Mouse (Mus musculus): ENCODE data around the gene Gpc6.
"Not testable (repeated sequence)": the region's sequence is repeated elsewhere in the genome, so short reads cannot be mapped to it uniquely, and the experiment has no call there.

The Gpc6 gene

DNA sequence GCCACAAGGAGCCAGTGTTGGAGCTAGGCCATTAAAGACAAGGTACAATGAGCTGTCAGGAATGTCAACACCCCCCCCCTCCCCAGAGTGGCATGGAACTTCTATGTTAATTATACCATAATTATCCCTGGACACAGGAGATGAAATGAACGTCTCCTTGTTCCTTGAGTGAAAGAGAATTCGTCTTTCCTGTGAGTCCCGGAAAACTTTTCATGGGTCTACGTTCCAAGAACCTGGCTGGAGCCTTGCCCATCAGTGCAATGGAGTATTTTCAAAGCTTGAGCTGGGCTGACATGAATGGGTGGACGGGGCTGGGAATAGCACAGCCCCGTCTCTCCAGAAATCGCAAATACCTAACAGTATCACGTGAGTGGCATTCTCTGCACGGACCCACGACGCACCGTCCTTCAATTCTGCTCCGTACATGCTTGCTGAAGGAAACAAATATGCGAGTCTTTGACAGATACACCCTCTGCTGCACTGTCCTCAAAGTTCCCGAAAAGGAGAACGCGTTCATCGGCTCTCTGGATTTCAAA is 444.3 kb downstream of the Gpc6 start:
- DNase-seq (ENCODE audit: low spot score), result no peak

DNA sequence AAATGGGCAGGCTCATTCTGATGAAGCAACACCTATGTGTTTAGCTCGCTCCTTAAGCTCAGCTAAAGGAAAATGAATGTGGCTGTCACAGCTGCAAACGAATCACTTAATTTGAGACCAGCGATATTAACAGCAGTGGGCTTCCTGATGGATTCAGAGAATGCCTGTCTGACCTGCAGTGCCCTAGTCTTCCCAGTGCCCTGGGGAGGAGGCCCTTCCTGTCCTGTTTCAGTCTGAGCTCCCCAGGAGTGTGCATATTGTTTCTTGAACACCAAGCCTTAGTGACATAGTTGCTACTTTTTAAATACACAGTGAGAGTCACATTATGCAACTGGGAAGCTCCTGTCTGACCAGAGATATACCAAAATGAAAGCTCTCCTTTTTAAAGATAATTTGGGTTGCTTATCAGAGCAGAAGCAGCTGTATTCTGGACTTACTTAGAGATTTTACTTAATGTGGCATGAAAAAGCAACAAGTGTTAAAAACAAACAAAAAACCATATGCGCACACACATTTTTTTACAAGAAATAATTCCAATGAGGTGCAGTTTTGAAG is 451.8 kb downstream of the Gpc6 start:
- no peak for DNase-seq (ENCODE audit: low spot score)

DNA sequence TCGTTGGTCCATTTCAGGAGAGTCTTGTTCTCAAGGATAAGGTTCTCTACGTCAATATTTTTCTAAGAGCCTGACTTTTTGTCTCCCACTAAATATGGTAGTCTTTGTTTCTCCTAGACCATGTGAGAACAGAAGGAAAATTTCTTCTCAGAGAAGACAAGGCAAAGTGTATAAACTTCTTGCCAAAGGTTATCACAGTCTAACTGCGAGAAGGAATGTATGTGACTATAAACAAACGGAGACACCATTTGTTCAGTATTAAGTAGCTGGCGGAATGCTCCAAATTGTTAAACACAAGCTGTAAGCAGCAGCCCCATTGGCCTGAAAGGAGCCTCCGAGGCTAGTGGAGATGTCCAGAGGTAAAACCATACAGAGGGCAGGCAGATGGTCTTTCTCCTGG is 454.9 kb downstream of the Gpc6 start:
- no peak for DNase-seq (ENCODE audit: low spot score)

DNA sequence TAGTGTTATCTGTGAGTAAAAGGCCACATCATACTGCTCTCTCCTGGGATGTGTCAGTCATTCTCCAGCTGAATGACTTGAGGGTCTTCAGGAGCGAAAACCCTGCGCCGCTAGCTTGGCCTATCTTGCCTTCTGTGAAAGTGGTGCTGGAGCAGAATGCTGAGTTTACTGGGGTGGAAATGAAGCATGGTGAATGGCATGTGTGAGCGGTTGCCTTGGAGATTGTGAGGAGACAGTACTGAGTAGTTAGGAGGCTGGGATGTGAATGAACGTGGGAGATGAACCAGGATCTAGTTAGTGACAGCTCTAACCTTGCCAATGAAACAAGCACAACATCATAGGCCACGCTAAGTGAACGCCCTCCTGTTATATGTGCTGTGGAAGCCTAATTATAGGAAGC is 458.1 kb downstream of the Gpc6 start:
- DNase-seq (ENCODE audit: low spot score), result no peak

DNA sequence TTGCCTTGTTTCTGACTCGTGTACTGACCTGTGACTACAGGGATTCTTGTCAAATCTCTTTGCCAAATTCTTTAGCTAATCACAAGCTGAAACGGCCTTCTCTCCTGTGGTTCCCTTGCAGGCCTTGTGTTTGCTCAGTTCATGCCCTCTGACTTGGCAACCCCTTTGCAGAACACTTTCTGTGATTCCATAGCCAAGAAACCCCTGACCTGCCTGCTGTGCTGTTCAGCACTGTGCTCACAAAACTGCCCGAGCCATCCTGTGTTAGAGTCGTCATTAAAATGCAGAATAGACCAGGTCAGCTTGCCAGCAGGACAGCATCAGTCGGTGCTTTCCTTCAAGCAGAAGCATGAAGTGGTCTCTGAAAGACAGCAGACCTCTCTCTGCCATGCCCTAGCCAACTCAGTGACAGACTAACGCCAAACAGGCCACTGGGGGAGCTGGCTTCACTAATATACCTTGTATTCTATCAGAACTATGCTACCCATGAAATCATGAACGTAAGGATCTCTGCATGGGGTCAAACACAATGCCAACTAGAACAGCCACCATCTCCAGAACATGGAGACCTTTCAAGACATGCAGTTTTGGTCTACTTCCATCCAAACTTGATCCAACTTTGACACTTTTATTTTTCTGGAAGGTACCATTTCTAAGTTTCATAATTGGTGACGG is 459.1 kb downstream of the Gpc6 start:
- DNase-seq (ENCODE audit: low spot score), result peak; percentile 3

DNA sequence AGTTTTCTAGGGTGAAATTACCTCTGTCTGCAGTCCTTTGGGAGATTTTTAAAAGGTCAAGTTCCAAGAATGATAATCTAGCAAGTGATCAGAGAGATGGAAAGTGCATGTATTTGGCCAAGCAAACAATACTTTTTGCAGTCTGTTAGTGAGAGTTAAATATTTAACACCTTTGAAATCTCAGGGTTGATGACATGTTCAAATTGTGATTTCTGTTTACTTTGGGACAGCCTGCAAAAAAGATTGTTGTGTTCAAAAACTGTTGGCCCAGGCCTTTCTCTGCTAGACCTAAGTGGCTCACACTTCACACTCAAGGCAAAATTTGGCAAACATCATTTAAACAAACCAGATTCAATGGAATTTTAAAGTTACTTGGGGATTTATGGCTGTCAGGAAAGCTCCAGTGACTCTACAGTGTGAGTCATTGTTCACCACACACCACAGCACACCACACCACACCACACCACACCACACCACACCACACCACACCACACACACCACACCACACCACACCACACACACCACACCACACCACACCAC is 460.7 kb downstream of the Gpc6 start:
- DNase-seq (ENCODE audit: low spot score), result no peak

DNA sequence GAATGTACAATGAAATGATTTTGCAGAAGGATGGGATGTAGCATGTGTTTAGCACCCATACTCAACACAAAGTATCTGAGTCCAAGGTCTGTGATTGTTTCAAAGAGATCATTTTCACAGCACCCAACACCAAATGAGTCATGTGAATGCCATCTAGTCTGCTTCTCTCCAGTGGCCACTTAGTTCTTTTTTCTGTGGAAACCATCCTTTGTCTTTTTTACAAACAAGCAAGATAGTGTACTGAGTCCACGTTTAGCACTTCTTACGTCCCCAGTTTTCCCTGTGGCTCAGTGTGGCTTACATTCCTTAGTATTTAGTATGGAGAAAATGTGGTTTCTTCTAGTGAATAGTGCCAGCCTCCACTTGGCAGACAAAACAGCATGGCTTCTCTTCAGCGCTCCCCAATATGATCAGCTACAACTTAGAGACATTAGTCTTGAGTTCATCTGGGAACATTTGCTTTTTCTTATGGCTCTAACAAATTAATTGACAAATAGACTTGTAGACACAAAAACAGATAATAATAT is 465.7 kb downstream of the Gpc6 start:
- DNase-seq (ENCODE audit: low spot score), result no peak

DNA sequence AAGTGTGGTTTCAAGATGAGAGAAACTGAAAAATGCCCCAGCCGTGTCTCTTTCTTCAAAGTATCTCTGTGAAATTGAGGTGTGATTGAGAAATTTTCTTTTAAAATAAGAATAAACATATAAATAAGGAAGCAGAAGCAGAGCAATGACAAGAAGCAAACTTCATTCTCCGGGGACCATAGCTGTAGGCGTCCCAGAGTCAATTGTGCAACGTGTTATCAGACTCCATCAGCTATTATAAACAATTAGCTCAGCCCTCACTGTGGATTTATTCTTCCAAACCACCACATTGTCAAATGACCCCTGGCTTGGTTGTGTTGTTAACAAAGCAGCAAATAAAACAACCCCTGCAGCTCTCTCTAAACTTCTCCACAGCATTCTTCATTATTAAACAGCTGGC is 466.3 kb downstream of the Gpc6 start:
- no peak for DNase-seq (ENCODE audit: low spot score)

DNA sequence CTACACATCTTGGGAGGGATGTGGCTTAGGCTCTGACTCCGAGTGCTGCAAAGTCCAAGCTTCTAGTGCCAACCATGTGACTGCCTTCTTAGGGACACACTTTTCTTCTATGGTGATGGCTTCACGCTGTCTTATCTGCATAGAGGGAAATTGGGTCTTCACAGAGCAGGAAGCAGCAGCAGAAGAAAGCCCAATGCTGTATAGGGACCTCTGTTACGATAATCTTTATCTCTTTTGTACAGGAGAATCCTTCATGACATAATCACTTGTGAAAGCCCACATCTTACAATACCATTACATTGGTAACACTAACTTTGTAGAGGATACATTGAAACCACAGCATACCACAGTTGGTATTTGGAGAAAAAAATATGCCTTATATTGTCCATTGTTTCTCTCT is 472.1 kb downstream of the Gpc6 start:
- no peak for DNase-seq (ENCODE audit: low spot score)

DNA sequence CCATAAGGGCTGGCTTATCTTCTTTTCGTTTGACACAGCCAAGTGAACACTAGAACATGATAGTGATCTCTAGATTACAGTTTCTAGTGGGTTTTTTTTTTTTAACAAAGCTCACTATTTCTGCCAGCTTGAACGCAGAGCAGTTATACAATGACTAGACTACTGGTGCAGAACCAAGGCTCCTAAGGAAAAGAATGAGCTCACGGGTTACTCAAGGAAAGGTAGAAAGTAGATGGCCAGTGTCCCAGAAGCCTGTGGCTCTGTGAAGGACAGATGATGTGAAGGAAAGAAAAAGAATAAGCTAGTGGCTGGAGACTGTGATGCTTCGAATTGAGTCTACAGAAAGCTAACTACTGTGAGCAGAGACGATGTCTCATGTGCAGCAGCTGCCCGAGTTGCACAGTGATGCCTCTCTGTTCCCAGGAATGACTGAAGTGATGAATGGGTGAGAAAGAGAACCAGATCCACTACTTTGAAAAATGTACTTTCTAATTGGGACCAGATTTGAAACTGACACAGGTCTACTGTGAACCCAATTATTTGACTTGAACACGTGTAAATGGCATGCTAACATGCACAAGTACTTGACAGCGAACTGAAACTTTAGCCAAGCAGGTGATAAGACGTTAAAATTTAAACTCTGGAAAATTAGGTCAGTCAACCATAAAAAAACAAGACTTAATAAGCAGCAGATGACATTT is 482.9 kb downstream of the Gpc6 start:
- no peak for DNase-seq (ENCODE audit: low spot score)

DNA sequence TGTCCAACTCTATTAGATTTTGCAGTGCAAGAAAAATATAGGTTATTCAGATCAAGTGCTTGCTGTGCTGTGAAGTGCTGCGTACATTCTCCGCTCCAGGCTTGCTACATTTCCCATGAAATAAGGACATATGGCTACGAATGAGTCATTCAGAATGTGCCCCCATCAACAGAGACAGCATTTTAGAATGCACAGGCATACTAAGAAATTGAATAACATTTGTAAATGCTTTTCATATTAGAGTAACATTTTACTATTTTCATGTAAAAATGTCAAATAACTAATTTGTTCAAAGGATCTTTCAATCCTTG is 483.4 kb downstream of the Gpc6 start:
- DNase-seq (ENCODE audit: low spot score), result no peak

DNA sequence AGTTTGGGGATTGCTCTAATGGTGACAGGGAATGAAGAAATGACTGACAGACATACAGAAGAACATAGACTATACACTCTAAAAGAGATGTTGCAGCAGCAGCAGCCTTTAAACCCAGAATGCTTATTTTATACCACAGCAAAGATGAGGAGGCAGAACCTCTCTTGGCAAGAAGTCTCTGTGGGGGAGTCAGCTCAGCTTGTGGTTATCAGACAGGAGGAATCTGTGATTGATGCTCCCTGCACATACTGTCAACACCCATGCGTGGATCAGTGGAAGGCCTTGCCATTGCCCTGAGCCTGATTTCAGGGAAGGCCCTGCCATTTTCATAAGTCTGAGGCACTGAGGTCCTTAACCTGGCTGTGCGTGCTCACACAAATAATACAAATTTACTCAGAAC is 484.7 kb downstream of the Gpc6 start:
- DNase-seq (ENCODE audit: low spot score), result no peak

DNA sequence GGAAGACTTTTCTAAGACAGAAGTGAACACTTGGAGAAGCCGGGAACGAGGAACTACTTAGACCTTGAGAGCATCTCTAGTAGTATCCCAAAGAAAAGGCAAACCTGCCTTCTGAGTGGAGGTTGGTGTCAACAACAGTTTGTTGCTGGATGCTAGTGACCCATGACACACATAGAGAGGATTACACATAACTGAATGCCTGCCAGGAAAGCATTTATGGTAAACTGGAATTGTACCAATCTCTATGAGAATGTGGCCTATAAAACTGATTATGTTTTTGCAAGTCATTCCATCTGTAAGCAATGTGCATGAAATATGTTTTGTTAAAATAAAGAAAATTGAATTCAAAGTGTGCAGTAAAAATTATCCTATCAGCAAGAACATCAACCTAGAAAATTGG is 485.4 kb downstream of the Gpc6 start:
- DNase-seq (ENCODE audit: low spot score), result no peak

DNA sequence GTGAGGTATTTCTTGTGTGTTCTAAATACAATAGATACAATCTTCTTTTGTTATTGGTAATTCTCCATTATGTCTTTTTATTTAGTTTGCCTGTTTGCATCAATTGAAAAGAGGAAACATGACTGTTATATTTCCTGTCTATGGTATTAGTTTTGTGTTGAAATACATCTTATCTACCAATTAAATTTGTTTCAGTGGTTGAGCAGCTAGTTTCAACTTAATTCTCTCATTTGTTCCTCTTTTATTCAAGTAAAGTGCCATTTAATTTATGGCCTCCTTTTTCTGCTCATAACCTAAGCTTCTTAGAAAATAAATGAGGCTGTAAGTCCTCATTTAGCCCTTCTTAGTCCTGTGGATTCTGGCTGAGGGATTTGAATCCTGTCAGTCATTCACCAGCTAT is 489.9 kb downstream of the Gpc6 start:
- DNase-seq (ENCODE audit: low spot score), result no peak

DNA sequence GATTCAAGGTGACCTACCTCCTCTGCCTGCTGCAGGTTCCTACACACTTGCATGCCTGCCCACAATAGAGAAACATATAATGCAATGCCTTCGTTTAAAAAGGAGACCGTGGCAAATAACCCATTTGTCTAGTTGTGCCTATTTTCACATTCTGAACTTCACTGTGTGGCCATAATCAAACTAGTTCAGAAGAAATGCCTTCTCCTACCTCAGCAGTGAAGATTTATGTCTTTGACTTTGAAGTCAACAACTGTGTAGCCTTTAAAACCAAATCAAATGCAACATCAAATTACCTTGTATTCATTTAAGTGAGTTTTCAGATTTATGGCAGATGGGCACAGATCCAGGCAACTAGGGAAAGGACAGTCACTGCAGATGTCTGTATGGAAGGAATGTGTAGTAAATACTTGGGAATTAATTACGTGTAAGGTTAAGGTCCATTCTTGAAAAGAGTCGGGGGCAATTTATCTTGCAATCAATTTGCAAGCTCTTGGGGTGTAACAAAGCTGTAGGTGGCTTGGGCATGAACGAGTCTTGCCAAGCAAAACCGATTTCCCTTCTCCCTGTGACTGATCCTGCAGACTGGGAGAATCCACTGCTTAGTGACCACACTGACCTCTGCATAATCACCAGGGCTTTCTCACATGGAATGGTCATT is 494.6 kb downstream of the Gpc6 start:
- DNase-seq (ENCODE audit: low spot score), result no peak

DNA sequence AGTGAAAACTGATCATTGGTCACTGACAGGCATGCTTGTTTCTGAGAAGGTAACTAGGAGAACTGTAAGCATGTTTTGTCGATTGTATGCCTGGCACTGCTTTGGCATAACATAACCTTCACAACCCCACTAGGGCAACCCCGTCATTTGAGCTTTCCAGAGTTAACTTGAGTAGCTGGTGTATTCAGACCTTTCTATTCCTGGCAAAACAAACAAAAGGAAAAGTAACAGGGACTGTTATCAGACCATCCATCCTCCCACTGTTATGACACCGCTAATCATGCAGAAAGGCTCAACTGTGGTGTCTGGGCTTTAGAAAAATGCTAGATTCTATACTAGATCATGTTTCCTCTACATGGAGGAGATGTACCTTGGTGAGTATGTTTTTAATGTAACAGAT is 496.1 kb downstream of the Gpc6 start:
- no peak for DNase-seq (ENCODE audit: low spot score)

DNA sequence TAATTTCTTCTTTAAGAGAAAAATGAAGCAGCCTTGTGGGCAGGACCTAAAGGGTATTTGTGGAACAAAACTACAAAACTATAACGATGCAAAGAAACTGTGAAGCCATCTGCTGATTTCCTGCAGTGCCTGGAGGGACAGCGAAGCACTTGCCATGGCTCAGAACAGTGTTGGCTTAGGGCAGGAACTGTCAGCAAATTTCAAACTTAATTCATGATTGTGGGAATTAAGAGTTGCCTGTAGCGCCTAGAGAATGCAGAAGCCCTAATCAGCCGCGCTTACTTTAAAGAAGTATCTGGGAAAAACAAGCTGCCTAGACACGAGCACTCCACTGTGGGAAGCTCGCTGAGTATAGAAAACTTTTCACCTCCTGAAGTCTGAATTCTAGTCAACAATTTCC is 501.0 kb downstream of the Gpc6 start:
- no peak for DNase-seq (ENCODE audit: low spot score)

DNA sequence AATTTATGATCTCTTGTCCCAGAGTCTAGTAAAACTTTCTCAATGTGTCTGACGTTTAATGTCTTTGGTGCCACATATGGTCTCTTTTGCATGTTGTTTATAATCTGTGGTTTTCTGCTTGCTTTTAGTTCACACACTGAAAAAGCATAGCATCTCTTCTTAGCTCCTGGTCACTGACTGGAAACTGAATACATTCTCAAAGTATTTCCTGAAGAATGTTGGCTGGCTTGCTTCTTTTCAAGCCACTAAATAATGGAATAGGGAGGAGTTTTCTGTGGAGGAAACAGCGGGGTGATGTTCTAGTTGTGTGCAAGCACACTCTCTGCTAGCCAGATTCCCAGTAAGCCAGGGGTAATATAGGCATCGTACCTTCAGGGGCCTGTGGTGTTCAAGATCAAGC is 502.7 kb downstream of the Gpc6 start:
- no peak for DNase-seq (ENCODE audit: low spot score)

DNA sequence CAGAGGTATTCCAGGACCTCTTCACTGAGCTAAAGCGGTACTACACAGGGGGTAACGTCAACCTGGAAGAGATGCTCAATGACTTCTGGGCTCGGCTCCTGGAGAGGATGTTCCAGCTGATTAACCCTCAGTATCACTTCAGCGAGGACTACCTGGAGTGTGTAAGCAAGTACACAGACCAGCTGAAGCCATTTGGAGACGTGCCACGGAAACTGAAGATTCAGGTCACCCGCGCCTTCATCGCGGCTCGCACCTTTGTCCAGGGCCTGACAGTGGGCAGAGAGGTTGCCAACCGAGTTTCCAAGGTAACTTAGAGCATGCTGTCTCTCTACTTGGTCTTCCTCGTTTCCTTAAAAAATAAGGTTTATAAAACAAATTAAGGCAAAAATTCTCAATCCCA is 510.6 kb downstream of the Gpc6 start:
- DNase-seq (ENCODE audit: low spot score), result no peak

DNA sequence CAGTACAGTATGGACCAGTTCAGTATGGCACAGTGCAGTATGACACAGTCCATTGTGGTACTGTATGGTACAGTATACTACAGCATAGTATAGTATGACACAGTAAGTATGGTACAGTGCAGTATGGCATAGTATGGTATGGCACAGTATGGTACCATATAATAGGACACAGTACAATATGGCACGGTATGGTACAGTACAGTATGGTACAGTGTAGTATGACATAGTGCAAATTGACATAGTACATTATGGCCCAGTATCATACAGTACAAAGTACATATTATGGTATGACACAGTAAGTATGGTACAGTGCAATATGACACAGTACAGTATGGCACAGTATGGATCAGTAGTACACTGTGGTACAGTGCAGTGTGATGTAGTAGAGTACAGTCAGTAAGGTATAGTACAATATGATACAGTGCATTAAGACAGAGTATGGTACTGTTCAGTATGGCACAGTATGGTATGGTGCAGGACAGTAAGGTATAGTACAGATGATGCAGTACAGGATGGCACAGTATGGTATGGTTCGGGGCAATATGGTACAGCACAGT is 521.6 kb downstream of the Gpc6 start:
- not testable (repeated sequence) for DNase-seq (ENCODE audit: low spot score)

DNA sequence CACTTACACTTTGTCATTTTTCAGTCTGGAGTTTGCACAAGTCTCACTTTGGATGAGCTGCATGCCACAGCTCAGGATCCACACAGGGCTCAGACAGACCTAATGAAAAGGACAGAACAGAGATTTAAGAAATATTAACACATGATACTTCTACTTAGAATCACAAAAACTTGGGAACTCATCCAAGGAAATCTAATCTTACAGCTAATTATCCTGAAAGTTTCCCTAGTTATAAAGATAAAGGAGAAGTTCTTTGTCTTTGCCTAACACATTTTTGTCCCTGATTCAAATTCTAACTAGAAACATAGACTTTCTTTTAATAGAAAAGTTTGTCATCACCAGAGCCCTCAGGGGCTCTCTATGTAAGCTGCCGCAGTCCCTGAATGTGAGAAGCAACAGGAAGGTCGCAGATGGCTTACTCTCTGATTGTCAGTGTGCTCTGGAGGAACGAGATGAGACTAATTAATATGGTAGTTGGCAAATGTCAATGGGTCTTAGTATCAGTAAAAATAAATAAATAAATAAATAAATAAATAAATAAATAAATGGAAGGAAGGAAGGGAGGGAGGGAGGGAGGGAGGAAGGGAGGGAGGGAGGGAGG is 526.4 kb downstream of the Gpc6 start:
- no peak for DNase-seq (ENCODE audit: low spot score)

DNA sequence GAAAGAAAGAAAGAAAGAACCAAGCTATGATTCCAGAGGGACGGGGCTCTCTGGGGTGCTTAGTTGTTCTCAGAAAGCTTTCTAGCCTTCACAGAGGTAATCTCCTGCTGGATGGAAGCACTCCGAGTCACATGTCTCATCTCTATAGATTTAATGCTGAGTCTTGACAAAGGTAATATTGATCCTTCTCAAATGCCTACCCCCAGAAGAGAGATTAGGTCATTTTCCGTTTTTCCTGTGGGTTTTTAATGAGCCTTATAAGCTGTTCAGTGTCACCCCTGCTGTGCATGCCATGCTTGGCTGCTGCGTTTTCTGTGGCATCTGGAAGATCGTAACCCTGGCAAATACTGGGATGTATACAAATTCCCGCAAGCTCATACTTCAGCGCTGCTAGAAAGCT is 527.0 kb downstream of the Gpc6 start:
- DNase-seq (ENCODE audit: low spot score), result no peak

All from ovary, postnatal 36 days (tissue).